In genomic region chr14:107033807-107034206, GRCm38 (mm10) we compare ENCODE assay signal across 21 mouse cellular contexts.
A peak's percentile ranks its signal among the peaks of the same experiment; 100 is the strongest.
DNase-seq lines count a peak whose midpoint lies in the region; ATAC-seq and TF ChIP-seq lines count a peak whose summit lies in the region.
"Had no signal": no experiment of that assay in that cellular context is flagged by ENCODE, and none has a peak within 500 bp of the region (broad histone marks: within the 10 kb centered on the region; RNA-seq: fewer than 3 reads in every experiment).

No protein-coding gene starts in this region.

- H3K27me3 ChIP-seq in limb, embryonic 11.5 days (ENCODE audit: control insufficient read depth, insufficient read depth, low read length): no peaks in the 10 kb centered on the region
- H3K27me3 ChIP-seq in limb, embryonic 10.5 days (ENCODE audit: low read depth, poor library complexity, severe bottlenecking): no peaks in the 10 kb centered on the region
- H3K27me3 ChIP-seq in limb, embryonic 14.5 days (ENCODE audit: control insufficient read depth, insufficient read depth, low read length): no peaks in the 10 kb centered on the region
- H3K27me3 ChIP-seq: hindbrain, embryonic 12.5 days had no signal

- no peaks in the 10 kb centered on the region for H3K36me3 ChIP-seq in limb, embryonic 11.5 days (ENCODE audit: control insufficient read depth, insufficient read depth, low read length)
- no peaks in the 10 kb centered on the region for H3K36me3 ChIP-seq in limb, embryonic 10.5 days
- no peaks in the 10 kb centered on the region for H3K36me3 ChIP-seq in limb, embryonic 14.5 days (ENCODE audit: control insufficient read depth, insufficient read depth, low read length)
- H3K36me3 ChIP-seq: embryonic facial prominence, embryonic 10.5 days; forebrain, embryonic 10.5 days; heart, embryonic 10.5 days; hindbrain, embryonic 12.5 days had no signal

- peak; percentile 21; the same call in 1 of the 2 replicates for ATAC-seq in limb, embryonic 11.5 days (ENCODE audit: insufficient number of reproducible peaks, low FRiP score, low TSS enrichment, low read depth)
- ATAC-seq in limb, embryonic 14.5 days (ENCODE audit: low FRiP score, low read depth): no peak
- ATAC-seq: forebrain, embryonic 14.5 days had no signal

- no peak overlapping the region for H3K9ac ChIP-seq in limb, embryonic 11.5 days (ENCODE audit: low read length)
- no peak overlapping the region for H3K9ac ChIP-seq in limb, embryonic 14.5 days (ENCODE audit: low read depth, low read length, severe bottlenecking)
- H3K9ac ChIP-seq: hindbrain, embryonic 12.5 days had no signal

- 95% methylated on average over 2 of the region's 2 CpGs for WGBS in limb, embryonic 11.5 days
- WGBS in limb, embryonic 10.5 days: 92% methylated on average over 2 of the region's 2 CpGs
- WGBS in limb, embryonic 14.5 days: 85% methylated on average over 2 of the region's 2 CpGs

- H3K4me2 ChIP-seq in limb, embryonic 11.5 days (ENCODE audit: low read depth, severe bottlenecking): no peak overlapping the region
- H3K4me2 ChIP-seq in limb, embryonic 14.5 days (replicated peaks; ENCODE audit: low read depth, low read length, severe bottlenecking): no peak overlapping the region
- H3K4me2 ChIP-seq: hindbrain, embryonic 12.5 days had no signal

- no peaks in the 10 kb centered on the region for H3K4me1 ChIP-seq in limb, embryonic 11.5 days (ENCODE audit: control insufficient read depth, insufficient read depth, low read length)
- H3K4me1 ChIP-seq in limb, embryonic 10.5 days: no peaks in the 10 kb centered on the region
- no peaks in the 10 kb centered on the region for H3K4me1 ChIP-seq in limb, embryonic 14.5 days (ENCODE audit: control insufficient read depth, insufficient read depth, low read length)
- H3K4me1 ChIP-seq: embryonic facial prominence, embryonic 10.5 days; forebrain, embryonic 10.5 days; heart, embryonic 10.5 days; hindbrain, embryonic 12.5 days had no signal

- no peak for TF ChIP-seq POLR2A in limb, embryonic 14.5 days (IDR thresholded peaks at IDR 0.05; ENCODE audit: borderline replicate concordance, extremely low read depth, insufficient read depth, insufficient read length)

- DNase-seq in kidney, adult 9 months: peak; percentile 28
- DNase-seq in kidney, postnatal 25 days: no peak
- DNase-seq in limb, embryonic 11.5 days (ENCODE audit: low spot score): no peak
- no peak for DNase-seq in limb, embryonic 10.5 days (ENCODE audit: low spot score)
- peak; percentile 6 for DNase-seq in limb, embryonic 14.5 days (ENCODE audit: low spot score)
- DNase-seq in thymus, postnatal 0 days (ENCODE audit: low spot score): no peak
- DNase-seq: adrenal gland, adult 2 months; adrenal gland, postnatal 25 days; cerebellum, adult 18-20 months; cerebellum, adult 9-11 months; cerebellum, postnatal 36 days; gastrocnemius, adult 2 months; gastrocnemius, postnatal 25 days; heart, postnatal 10 days; heart, postnatal 4 days had no signal

- no peaks in the 10 kb centered on the region for H3K9me3 ChIP-seq in limb, embryonic 11.5 days (ENCODE audit: control insufficient read depth, low read length)
- no peaks in the 10 kb centered on the region for H3K9me3 ChIP-seq in limb, embryonic 10.5 days (replicated peaks)
- no peaks in the 10 kb centered on the region for H3K9me3 ChIP-seq in limb, embryonic 14.5 days (ENCODE audit: control insufficient read depth, low read length)
- H3K9me3 ChIP-seq: embryonic facial prominence, embryonic 10.5 days; forebrain, embryonic 10.5 days; heart, embryonic 10.5 days; hindbrain, embryonic 12.5 days had no signal

- H3K27ac ChIP-seq in limb, embryonic 11.5 days (replicated peaks; ENCODE audit: low read depth, low read length): no peak overlapping the region
- no peak overlapping the region for H3K27ac ChIP-seq in limb, embryonic 10.5 days
- no peak overlapping the region for H3K27ac ChIP-seq in limb, embryonic 14.5 days (replicated peaks; ENCODE audit: low read depth, low read length)
- H3K27ac ChIP-seq: embryonic facial prominence, embryonic 10.5 days; forebrain, embryonic 10.5 days; gastrocnemius, adult 2 months; heart, embryonic 10.5 days; hindbrain, embryonic 12.5 days had no signal

- no peak overlapping the region for H3K4me3 ChIP-seq in limb, embryonic 11.5 days (ENCODE audit: low read depth, low read length)
- no peak overlapping the region for H3K4me3 ChIP-seq in limb, embryonic 10.5 days
- H3K4me3 ChIP-seq in limb, embryonic 14.5 days (replicated peaks; ENCODE audit: low read length): no peak overlapping the region
- H3K4me3 ChIP-seq: embryonic facial prominence, embryonic 10.5 days; erythroblast, embryonic 14.5 days; forebrain, embryonic 10.5 days; gastrocnemius, adult 2 months; heart, embryonic 10.5 days; hindbrain, embryonic 12.5 days had no signal

Comparison
In these comparisons a context has a peak if more than half of its experiments do, and no peak if none do; other contexts are left out.
1. DNase-seq: peak in kidney, adult 9 months (single experiment) and limb, embryonic 14.5 days (single experiment); none in kidney, postnatal 25 days (0 of 2), limb, embryonic 11.5 days (single experiment), limb, embryonic 10.5 days (single experiment) and thymus, postnatal 0 days (single experiment).